Mouse (Mus musculus) fibroblast of lung, adult 2 months (primary cell): ENCODE measurements around the gene Chst15.
A peak's percentile ranks its signal among the peaks of the same experiment; 100 is the strongest.

Experiments
- DNase-seq: peaks from one replicate; pipeline ENCODE4 v3.0.0-alpha.2; 2011; ENCODE audit warnings: low read depth

The Chst15 gene

DNA sequence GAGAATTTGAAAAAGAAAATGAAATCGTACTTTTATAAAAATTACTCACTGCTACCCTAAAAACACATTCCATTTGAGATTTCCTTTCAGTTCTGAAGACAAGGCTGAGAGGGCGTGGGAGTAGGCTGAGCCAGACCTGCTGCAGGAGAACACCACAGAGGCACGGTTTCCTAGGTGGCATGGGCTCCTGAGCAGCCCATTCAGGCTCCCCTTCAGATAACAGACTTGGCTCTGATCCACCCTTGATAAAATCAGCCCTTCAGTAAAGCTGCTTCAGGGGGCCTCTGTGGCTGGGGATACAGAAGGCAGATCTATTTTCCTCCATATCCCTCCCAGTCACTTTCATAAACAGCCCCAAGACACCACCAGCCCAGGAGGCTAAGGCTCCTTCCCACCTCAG, 19.8 kb upstream of the Chst15 start:
- DNase-seq: no peak

- no peak for DNase-seq
Observed at GRCm38 (mm10) chr7:132335367-132335766, 18.3 kb upstream of the Chst15 start.

DNA sequence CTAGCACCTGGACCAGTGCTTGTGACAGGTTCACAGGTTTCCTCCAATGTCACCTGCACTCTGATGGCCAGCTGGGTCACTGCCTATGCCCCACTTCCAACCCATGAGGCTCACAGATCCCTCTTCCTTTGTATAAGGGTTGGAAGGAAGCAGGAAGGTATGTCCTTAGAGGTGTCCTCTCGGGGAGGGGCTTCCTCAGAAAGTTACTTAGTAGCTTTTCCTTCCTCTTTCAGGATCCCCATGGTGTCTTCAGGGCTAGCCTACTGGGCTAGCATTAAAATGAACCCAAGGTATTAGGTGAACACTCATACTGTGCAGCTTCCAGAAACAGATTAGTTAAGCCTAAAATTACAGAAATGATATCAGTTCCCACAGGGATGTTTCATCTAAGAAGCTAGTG, 16.1 kb upstream of the Chst15 start:
- no peak for DNase-seq

- no peak for DNase-seq
Observed at GRCm38 (mm10) chr7:132332176-132332575, 15.1 kb upstream of the Chst15 start.

- no peak for DNase-seq
Observed at GRCm38 (mm10) chr7:132330179-132330578, 13.2 kb upstream of the Chst15 start.

DNA sequence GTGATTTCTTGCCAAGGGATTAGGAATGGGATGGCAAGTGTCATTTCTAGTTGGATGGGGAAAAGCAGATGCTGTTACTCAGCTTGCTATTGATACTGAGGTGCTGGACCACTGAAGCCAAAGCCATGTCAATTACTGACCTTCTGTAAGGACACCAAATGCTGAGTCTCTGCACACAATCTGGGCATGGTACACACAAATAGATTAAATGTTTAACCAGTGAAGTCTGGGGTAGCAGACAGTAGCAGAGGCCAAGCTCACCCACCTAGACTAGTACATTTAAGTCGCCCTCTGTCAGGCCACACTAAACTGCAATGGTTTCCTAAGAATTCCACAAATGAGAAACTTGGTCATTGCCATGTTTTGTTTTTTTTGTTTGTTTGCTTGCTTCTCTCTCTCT, 11.6 kb upstream of the Chst15 start:
- DNase-seq: no peak

DNA sequence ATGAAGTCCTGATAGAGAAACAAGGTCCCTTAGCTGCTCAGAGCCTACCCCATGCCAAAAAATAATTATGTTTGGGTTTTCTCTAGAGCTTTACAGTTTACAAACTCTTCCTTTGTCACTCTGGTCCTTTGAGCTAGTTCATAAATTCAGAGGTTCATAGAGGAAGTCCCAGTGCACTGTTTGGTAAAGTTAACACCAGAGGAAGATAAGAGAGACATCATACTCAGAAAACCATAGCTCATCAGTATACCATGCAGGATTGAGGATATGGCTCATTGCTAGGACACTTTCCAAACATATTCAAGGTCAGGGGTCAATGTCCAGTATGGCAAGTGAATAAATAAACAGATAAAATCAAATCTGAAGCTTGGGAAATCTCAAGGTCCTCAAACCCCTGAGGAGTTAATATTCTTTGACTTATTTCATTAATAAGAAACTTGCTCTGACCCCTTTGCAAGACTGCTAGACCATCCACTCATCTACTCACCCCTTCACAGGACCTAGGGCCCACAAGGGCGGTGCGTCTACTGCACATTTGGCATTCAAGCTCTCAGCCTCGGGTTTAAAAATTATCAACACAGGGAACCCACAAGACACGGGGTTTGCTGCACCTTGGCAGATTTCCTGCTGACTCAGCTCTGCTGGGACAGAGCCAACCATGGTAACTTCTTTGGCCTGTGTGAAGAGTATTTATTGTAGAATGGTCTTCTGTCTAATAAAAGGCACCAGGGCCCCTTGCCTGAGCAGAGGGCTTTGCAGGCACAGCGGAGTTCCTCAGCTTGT, 8.7 kb upstream of the Chst15 start:
- DNase-seq: peak; percentile 97

- no peak for DNase-seq
Observed at GRCm38 (mm10) chr7:132323430-132323829, 6.4 kb upstream of the Chst15 start.

- no peak for DNase-seq
Observed at GRCm38 (mm10) chr7:132321392-132321958, 4.4 kb upstream of the Chst15 start.

DNA sequence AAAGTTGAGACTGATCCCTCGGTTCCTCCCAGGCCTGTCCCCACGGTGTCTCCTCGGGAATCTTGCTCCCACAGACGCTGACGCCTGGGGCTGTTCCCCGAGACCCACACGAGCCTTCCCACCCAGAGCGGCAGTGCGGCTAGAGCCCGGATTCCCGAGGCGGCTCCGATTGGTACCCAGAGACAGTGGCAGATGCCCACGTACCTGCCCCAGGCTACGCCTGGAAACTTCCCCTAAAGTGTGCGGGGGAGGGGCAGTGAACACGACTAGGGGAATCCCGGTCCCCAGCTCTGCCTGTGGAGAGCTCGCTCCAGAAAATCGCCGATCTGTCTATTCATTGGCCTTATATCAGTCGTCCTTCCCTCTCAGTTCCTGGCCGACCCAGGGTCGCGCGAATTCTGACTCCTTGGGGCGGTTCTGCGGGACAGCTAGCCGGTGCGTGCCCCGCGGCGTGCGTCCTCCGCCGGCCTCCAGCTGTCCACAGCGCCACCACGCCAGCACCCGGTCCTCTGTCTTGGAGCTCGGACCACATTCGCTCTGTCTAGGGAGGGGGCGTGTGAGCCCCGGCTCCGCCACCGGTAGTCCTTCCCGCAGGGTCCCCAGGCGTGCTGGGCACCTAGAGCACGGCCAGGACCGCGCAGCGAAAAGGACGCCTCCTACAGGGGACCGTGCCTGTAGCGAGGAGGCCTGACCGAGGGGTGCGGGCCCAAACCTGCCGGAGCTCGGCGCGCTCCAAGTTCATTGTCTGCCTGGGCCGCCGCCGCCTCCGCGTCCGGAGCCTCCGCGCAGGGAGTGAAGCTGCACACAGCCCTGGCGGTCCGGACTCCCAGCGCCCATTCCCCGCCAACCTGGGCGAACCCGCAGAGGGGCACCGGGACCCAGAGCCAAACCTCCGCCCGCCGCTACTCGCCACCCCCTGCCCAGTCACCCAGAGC, 660 bp downstream of the Chst15 start:
- no peak for DNase-seq

- peak; percentile 62 for DNase-seq
Observed at GRCm38 (mm10) chr7:132315149-132316091, 1.6 kb downstream of the Chst15 start.

DNA sequence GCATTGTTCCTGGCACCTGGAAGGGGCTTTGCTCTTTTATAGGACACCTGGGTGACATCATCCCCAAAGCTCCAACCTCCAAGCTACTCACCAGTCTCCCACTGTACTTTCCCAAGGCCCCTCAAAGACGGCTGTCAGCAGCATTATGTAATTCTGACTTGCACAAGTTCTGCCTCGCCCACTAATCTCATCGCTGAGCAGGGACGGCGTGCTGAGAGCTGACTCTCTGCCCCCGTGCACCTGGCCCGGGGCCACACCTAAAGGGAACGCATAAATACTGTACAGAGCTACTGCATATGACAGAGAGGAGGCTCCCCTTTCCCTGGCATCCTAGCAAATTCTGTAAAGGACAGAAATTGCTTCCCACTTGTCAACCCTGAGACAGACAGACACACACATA, 4.6 kb downstream of the Chst15 start:
- DNase-seq: no peak

DNA sequence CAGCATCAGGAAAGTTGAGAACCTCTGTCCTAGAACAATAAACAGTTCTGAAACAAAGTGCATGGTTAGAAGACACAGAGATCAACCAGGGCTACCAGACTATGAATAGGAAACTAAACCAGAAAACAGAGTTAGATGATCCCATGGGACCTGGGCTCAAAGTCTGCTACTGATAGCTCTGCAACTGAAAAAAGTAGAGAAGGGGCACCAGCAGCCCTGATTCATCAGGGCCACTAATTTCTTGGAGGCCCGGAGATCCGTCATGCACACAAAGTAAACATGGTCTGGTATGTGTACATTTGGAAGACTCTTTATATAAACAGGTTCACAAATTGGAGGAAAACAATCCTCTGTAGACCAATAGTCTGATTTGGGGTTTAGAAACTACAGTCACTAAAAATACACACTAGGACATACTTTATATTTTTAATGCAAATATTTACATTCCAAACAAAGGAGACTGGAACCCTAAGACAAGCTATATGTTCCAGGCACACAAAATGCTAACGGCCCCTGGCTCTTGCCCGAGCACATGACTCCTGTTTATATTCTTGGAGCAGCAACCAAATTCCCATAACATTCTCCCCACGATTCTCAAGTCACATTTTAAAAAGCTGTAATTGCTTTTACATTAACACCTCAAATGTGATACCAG, 8.4 kb downstream of the Chst15 start:
- no peak for DNase-seq

DNA sequence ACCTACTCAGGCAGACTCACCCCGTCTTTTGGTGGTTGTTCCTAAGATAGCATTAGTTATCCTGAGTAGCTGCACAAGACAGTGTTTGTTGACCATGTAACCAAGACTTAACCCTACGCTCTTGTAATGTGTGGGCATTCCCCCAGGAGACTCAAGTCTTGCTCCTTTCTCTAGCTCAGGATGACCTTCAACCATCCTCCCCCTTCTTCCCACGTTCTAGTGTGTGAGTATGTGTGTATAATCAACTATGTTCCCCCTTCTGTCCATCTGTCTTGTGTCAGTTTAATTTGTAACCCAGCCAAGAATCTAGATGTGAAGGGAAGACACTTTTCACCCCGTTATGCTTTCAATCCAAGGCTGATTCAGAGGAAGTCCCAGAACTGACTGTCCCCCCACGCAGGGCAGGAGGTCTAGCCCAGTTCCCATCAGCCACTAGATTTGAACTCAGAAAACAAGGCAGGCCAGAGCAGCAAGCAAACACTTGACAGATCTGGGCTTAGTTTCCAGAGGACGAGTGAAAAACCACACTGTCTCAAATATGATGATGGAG, 9.2 kb downstream of the Chst15 start:
- DNase-seq: no peak

GRCm38 (mm10) chr7:132306671-132307412, 10.2 kb downstream of the Chst15 start:
- DNase-seq: no peak

DNA sequence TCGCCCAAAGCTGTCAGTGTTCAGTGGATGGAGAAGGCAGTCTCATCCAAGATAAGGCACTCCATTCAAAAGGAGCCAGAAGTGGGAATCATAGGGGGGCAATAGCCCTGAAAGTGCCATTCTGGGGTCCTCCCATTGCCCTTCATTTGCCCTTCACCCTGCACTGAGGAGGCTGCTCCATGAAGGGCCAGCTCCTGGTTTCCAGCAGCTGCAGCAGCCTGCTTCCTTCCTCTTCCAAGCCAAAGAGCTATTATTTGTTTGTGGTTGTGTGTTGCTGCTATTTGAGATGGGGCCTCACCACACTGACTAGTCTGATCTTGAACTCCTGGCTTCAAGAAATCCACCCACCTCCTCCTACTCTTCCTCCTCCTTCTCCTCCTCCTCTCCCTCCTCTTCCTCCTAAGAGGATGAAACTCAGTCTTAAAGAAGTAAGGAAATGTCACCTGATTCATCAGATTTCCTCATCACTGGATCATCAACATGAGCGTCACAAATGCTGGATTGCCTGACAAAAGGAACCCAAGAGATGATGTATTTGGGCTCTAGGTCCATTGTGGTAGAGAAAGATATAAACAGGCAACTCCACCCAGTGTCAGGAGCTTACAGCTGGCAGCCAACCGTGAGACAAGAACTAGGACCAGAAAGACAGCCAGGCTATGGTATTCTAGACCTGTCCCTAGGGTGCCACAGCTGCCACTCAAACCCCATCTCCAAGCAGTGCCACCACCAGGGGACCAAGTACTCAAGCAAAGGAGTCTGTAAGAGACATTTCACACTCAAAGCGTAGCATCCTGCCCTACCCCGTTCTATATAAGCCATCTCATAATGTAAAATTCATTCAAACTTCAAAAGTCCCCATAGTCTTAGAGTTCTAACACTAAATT, 11.3 kb downstream of the Chst15 start:
- DNase-seq: no peak

DNA sequence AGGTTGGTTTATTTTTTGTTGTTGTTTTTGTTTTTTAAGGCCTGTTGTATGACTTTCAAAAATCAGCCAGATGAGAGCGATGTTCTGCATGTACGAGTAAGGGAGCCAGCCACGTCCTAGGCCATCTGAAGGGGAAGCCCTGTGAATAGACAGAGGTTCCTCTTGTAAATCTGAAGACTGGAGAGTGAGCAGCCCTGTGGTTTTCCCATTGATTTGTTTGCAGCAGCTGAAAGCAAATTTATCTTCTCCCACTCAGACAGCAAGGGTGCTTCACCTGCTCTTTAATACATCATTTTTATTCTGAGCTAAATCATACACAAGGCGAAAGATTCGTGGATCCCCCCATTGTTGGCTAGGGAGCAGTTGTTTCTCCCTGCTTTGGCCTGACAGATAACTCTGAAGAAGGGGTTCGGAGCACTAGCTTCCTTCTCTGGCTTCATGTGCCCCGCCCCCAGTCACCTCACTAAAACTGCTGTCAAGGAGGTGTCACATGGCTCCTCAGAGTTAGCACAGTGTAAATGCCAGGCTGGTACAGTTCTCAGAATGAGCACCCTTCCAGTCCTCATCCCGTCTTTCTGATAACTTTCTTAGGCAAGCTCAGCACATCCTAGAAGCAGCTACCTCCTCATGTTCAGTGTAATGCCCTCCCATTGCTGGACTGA, 12.5 kb downstream of the Chst15 start:
- DNase-seq: no peak

GRCm38 (mm10) chr7:132303988-132304387, 13.0 kb downstream of the Chst15 start:
- DNase-seq: no peak
